Mouse (Mus musculus) right cerebral cortex, postnatal 4 days (tissue): Measurements from ENCODE around the gene Cenpf.

Source experiments
- DNase-seq: peaks from one replicate; pipeline ENCODE4 v3.0.0-alpha.2; 2022

Gene Cenpf

GRCm38 (mm10) chr1:189627976-189628768 is 59.7 kb downstream of the Cenpf start:
- peak; percentile 86 for DNase-seq

GRCm38 (mm10) chr1:189624756-189625155 is 63.1 kb downstream of the Cenpf start:
- no peak for DNase-seq

- no peak for DNase-seq
Measured at GRCm38 (mm10) chr1:189618970-189619740, 68.7 kb downstream of the Cenpf start.

- no peak for DNase-seq
Measured at GRCm38 (mm10) chr1:189617381-189617780, 70.5 kb downstream of the Cenpf start.

GRCm38 (mm10) chr1:189615246-189615645 is 72.6 kb downstream of the Cenpf start:
- DNase-seq = no peak

GRCm38 (mm10) chr1:189613076-189613475 is 74.8 kb downstream of the Cenpf start:
- DNase-seq = no peak

GRCm38 (mm10) chr1:189611775-189612174 is 76.1 kb downstream of the Cenpf start:
- no peak for DNase-seq

DNA sequence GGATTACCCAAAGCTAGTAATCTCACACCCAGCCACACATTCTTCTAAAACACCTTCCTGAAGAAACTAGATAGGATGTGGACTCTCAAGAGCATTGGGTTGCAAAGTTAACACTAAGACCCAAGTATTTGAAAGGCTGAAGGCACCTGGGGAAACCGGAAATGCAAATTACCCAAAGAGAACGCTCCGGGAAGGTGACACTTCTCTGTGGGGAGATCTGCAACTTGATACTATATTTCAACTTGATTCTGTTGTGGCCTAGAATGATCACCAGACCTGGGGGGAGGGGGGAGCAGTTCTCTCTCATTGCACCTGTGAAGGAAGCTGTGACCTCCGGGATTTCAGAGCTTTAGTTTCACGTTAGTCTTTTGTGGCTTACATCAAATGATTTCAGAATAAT is 79.2 kb downstream of the Cenpf start:
- no peak for DNase-seq

- no peak for DNase-seq
Measured at GRCm38 (mm10) chr1:189608039-189608438, 79.8 kb downstream of the Cenpf start.

GRCm38 (mm10) chr1:189605598-189606126 is 82.2 kb downstream of the Cenpf start:
- DNase-seq = no peak

GRCm38 (mm10) chr1:189597096-189597495 is 90.8 kb downstream of the Cenpf start:
- DNase-seq = no peak
